Mouse (Mus musculus): ENCODE data around the gene Trim21. TPM values are rescaled to one million over a fixed set of nuclear protein-coding genes. Genes with fewer than 3 reads are reported as not detected.

The Trim21 gene
- 0.54 and 0.81 TPM in 2 replicates for polyA plus RNA-seq (2015; fragmentation: Nextera tagmentation; extraction: Ambion mirVana)

GRCm38 (mm10) chr7:102564999-102565997 lies at the start of gene Trim21:
Gene Trim21 (minus strand): TSS chr7:102565486.
- H3K9ac ChIP-seq: peak within 1 kb of the TSS; percentile 28

GRCm38 (mm10) chr7:102597378-102598031 lies 32.2 kb upstream of the Trim21 start, which contains the start of gene Olfr552:
Gene Olfr552 (plus strand): TSS chr7:102597770.
- no peaks in the 10 kb centered on the region for H3K36me3 ChIP-seq
- H3K4me3 ChIP-seq (replicated peaks): no peak within 1 kb of the TSS
- no peak for ATAC-seq (ENCODE audit: insufficient number of reproducible peaks, low FRiP score, low TSS enrichment, low read depth)
- H3K4me2 ChIP-seq (replicated peaks): no peak within 1 kb of the TSS
- H3K27me3 ChIP-seq: no peaks in the 10 kb centered on the region
- 39% methylated on average over 1 of the region's 1 CpGs for WGBS
- H3K9ac ChIP-seq: no peak within 1 kb of the TSS
- no peaks in the 10 kb centered on the region for H3K9me3 ChIP-seq (replicated peaks)
- H3K27ac ChIP-seq (replicated peaks): no peak within 1 kb of the TSS
- no peaks in the 10 kb centered on the region for H3K4me1 ChIP-seq

More at GRCm38 (mm10) chr7:102564999-102565997, at the start of gene Trim21:
- H3K27ac ChIP-seq (replicated peaks): no peak within 1 kb of the TSS
- H3K4me3 ChIP-seq (replicated peaks): peak within 1 kb of the TSS; percentile 53
- no peaks in the 10 kb centered on the region for H3K9me3 ChIP-seq (replicated peaks)
- peak; percentile 82 for ATAC-seq (ENCODE audit: insufficient number of reproducible peaks, low FRiP score, low TSS enrichment, low read depth)
- no peaks in the 10 kb centered on the region for H3K4me1 ChIP-seq
- H3K27me3 ChIP-seq: no peaks in the 10 kb centered on the region
- no peaks in the 10 kb centered on the region for H3K36me3 ChIP-seq
- peak within 1 kb of the TSS; percentile 52 for H3K4me2 ChIP-seq (replicated peaks)
- 17% methylated on average over 10 of the region's 10 CpGs for WGBS

- no peak within 1 kb of the TSS for H3K4me2 ChIP-seq (replicated peaks)
- no peak within 1 kb of the TSS for H3K4me3 ChIP-seq (replicated peaks)
- H3K36me3 ChIP-seq: no peaks in the 10 kb centered on the region
- 90% methylated on average over 3 of the region's 3 CpGs for WGBS
- no peaks in the 10 kb centered on the region for H3K4me1 ChIP-seq
- ATAC-seq (ENCODE audit: insufficient number of reproducible peaks, low FRiP score, low TSS enrichment, low read depth): no peak
- no peaks in the 10 kb centered on the region for H3K9me3 ChIP-seq (replicated peaks)
- H3K27me3 ChIP-seq: no peaks in the 10 kb centered on the region
- no peak within 1 kb of the TSS for H3K27ac ChIP-seq (replicated peaks)
- H3K9ac ChIP-seq: no peak within 1 kb of the TSS
These were observed 26.5 kb upstream of the Trim21 start, which contains the start of gene Olfr551 for GRCm38 (mm10) chr7:102591786-102592185. Gene Olfr551 (minus strand): TSS chr7:102591886.

- Histone ChIP-seq H3K36me3 (no peaks in the 10 kb centered on the region), H3K27me3 (no peaks in the 10 kb centered on the region), H3K4me2 (replicated peaks) (no peak overlapping the region), H3K9me3 (replicated peaks) (no peaks in the 10 kb centered on the region), H3K4me1 (no peaks in the 10 kb centered on the region), H3K4me3 (replicated peaks) (no peak overlapping the region), H3K9ac (no peak overlapping the region), H3K27ac (replicated peaks) (no peak overlapping the region)
- 64% methylated on average over 6 of the region's 6 CpGs for WGBS
- ATAC-seq (ENCODE audit: insufficient number of reproducible peaks, low FRiP score, low TSS enrichment, low read depth): no peak
These were observed 10.7 kb upstream of the Trim21 start for GRCm38 (mm10) chr7:102575998-102576397.

GRCm38 (mm10) chr7:102573174-102573830 lies 8.0 kb upstream of the Trim21 start:
- Histone ChIP-seq H3K9ac (no peak overlapping the region), H3K27ac (replicated peaks) (no peak overlapping the region), H3K4me1 (no peaks in the 10 kb centered on the region), H3K4me2 (replicated peaks) (no peak overlapping the region), H3K9me3 (replicated peaks) (no peaks in the 10 kb centered on the region), H3K4me3 (replicated peaks) (no peak overlapping the region), H3K27me3 (no peaks in the 10 kb centered on the region), H3K36me3 (no peaks in the 10 kb centered on the region)
- ATAC-seq (ENCODE audit: insufficient number of reproducible peaks, low FRiP score, low TSS enrichment, low read depth): no peak
- 63% methylated on average over 3 of the region's 3 CpGs for WGBS

GRCm38 (mm10) chr7:102571142-102571541 lies 5.9 kb upstream of the Trim21 start, which contains the start of gene Olfr550:
Gene Olfr550 (plus strand): TSS chr7:102571442.
- H3K9me3 ChIP-seq (replicated peaks): no peaks in the 10 kb centered on the region
- no peak within 1 kb of the TSS for H3K27ac ChIP-seq (replicated peaks)
- H3K36me3 ChIP-seq: no peaks in the 10 kb centered on the region
- no peak within 1 kb of the TSS for H3K4me2 ChIP-seq (replicated peaks)
- no peak within 1 kb of the TSS for H3K4me3 ChIP-seq (replicated peaks)
- ATAC-seq (ENCODE audit: insufficient number of reproducible peaks, low FRiP score, low TSS enrichment, low read depth): no peak
- WGBS: 87% methylated on average over 8 of the region's 8 CpGs
- H3K27me3 ChIP-seq: no peaks in the 10 kb centered on the region
- H3K4me1 ChIP-seq: no peaks in the 10 kb centered on the region
- no peak within 1 kb of the TSS for H3K9ac ChIP-seq

- Histone ChIP-seq H3K4me3 (replicated peaks) (no peak overlapping the region), H3K27me3 (no peaks in the 10 kb centered on the region), H3K9me3 (replicated peaks) (no peaks in the 10 kb centered on the region), H3K36me3 (no peaks in the 10 kb centered on the region), H3K4me1 (no peaks in the 10 kb centered on the region), H3K9ac (no peak overlapping the region), H3K27ac (replicated peaks) (no peak overlapping the region), H3K4me2 (replicated peaks) (no peak overlapping the region)
- ATAC-seq (ENCODE audit: insufficient number of reproducible peaks, low FRiP score, low TSS enrichment, low read depth): no peak
- WGBS: 91% methylated on average over 4 of the region's 4 CpGs
These were observed 933 bp upstream of the Trim21 start for GRCm38 (mm10) chr7:102566219-102566618.

GRCm38 (mm10) chr7:102553279-102553678 lies 12.0 kb downstream of the Trim21 start:
- no peak for ATAC-seq (ENCODE audit: insufficient number of reproducible peaks, low FRiP score, low TSS enrichment, low read depth)

GRCm38 (mm10) chr7:102549570-102549969 lies 15.7 kb downstream of the Trim21 start, which contains the start of gene Olfr549:
Gene Olfr549 (plus strand): TSS chr7:102549870.
- WGBS: 88% methylated on average over 3 of the region's 3 CpGs
- ATAC-seq (ENCODE audit: insufficient number of reproducible peaks, low FRiP score, low TSS enrichment, low read depth): no peak
- H3K4me1 ChIP-seq: no peaks in the 10 kb centered on the region

More at GRCm38 (mm10) chr7:102553279-102553678, 12.0 kb downstream of the Trim21 start:
- Histone ChIP-seq H3K4me1 (no peaks in the 10 kb centered on the region), H3K27me3 (no peaks in the 10 kb centered on the region), H3K4me2 (replicated peaks) (no peak overlapping the region), H3K9me3 (replicated peaks) (no peaks in the 10 kb centered on the region), H3K36me3 (no peaks in the 10 kb centered on the region), H3K27ac (replicated peaks) (no peak overlapping the region), H3K9ac (no peak overlapping the region), H3K4me3 (replicated peaks) (no peak overlapping the region)
- 76% methylated on average over 3 of the region's 3 CpGs for WGBS

GRCm38 (mm10) chr7:102541251-102541650 lies 24.0 kb downstream of the Trim21 start:
- Histone ChIP-seq H3K36me3 (no peaks in the 10 kb centered on the region), H3K9me3 (replicated peaks) (no peaks in the 10 kb centered on the region), H3K4me2 (replicated peaks) (no peak overlapping the region), H3K27me3 (no peaks in the 10 kb centered on the region), H3K27ac (replicated peaks) (no peak overlapping the region), H3K9ac (no peak overlapping the region), H3K4me3 (replicated peaks) (no peak overlapping the region), H3K4me1 (no peaks in the 10 kb centered on the region)
- WGBS: 69% methylated on average over 3 of the region's 3 CpGs
- no peak for ATAC-seq (ENCODE audit: insufficient number of reproducible peaks, low FRiP score, low TSS enrichment, low read depth)

More at GRCm38 (mm10) chr7:102549570-102549969, 15.7 kb downstream of the Trim21 start, which contains the start of gene Olfr549:
- Histone ChIP-seq H3K36me3 (no peaks in the 10 kb centered on the region), H3K27ac (replicated peaks) (no peak within 1 kb of the TSS), H3K4me2 (replicated peaks) (no peak within 1 kb of the TSS), H3K27me3 (no peaks in the 10 kb centered on the region), H3K4me3 (replicated peaks) (no peak within 1 kb of the TSS), H3K9ac (no peak within 1 kb of the TSS), H3K9me3 (replicated peaks) (no peaks in the 10 kb centered on the region)

All from embryonic facial prominence, embryonic 15.5 days (tissue).